Mouse (Mus musculus): ENCODE results near the gene Dmgdh.
A peak's percentile ranks its signal among the peaks of the same experiment; 100 is the strongest.

Dmgdh gene

GRCm38 (mm10) chr13:93711226-93711625 lies 37.0 kb downstream of the Dmgdh start:
- DNase-seq = no peak

GRCm38 (mm10) chr13:93712362-93712761 lies 38.1 kb downstream of the Dmgdh start:
- no peak for DNase-seq

GRCm38 (mm10) chr13:93713826-93714225 lies 39.6 kb downstream of the Dmgdh start:
- no peak for DNase-seq

- no peak for DNase-seq
These were observed 42.9 kb downstream of the Dmgdh start for GRCm38 (mm10) chr13:93717113-93717512.

- peak; percentile 64 for DNase-seq
These were observed 44.7 kb downstream of the Dmgdh start for GRCm38 (mm10) chr13:93718948-93719347.

GRCm38 (mm10) chr13:93721916-93722315 lies 47.7 kb downstream of the Dmgdh start:
- no peak for DNase-seq

- DNase-seq = no peak
These were observed 49.2 kb downstream of the Dmgdh start for GRCm38 (mm10) chr13:93723455-93723854.

- DNase-seq = no peak
These were observed 50.0 kb downstream of the Dmgdh start for GRCm38 (mm10) chr13:93724206-93724605.

GRCm38 (mm10) chr13:93735131-93735636 lies 61.0 kb downstream of the Dmgdh start:
- DNase-seq = no peak

GRCm38 (mm10) chr13:93744118-93744517 lies 69.9 kb downstream of the Dmgdh start:
- DNase-seq = no peak

- DNase-seq = no peak
These were observed 78.6 kb downstream of the Dmgdh start for GRCm38 (mm10) chr13:93752597-93753400.

GRCm38 (mm10) chr13:93755084-93755483 lies 80.9 kb downstream of the Dmgdh start:
- DNase-seq = no peak

- no peak for DNase-seq
These were observed 82.4 kb downstream of the Dmgdh start for GRCm38 (mm10) chr13:93756674-93757073.

GRCm38 (mm10) chr13:93757514-93757913 lies 83.3 kb downstream of the Dmgdh start:
- no peak for DNase-seq

- DNase-seq = no peak
These were observed 84.1 kb downstream of the Dmgdh start for GRCm38 (mm10) chr13:93758149-93758898.

GRCm38 (mm10) chr13:93761831-93762230 lies 87.6 kb downstream of the Dmgdh start:
- DNase-seq = no peak

GRCm38 (mm10) chr13:93762879-93763278 lies 88.6 kb downstream of the Dmgdh start:
- DNase-seq = no peak

GRCm38 (mm10) chr13:93764321-93764973 lies 90.2 kb downstream of the Dmgdh start:
- no peak for DNase-seq

GRCm38 (mm10) chr13:93771031-93771587 lies 96.9 kb downstream of the Dmgdh start:
- DNase-seq = no peak

- DNase-seq = peak; percentile 78
These were observed 97.5 kb downstream of the Dmgdh start, which contains the start of gene Arsb for GRCm38 (mm10) chr13:93771588-93772278. Gene Arsb (plus strand): TSS chr13:93771630.

- DNase-seq = no peak
These were observed 98.0 kb downstream of the Dmgdh start for GRCm38 (mm10) chr13:93772279-93772636.

- no peak for DNase-seq
These were observed 98.6 kb downstream of the Dmgdh start for GRCm38 (mm10) chr13:93772861-93773260.
